ENCODE assay signal across 8 mouse cellular contexts in genomic region chr6:124711824-124712782, GRCm38 (mm10). TPM values are rescaled to one million over a fixed set of nuclear protein-coding genes. Genes with fewer than 3 reads are reported as not detected.
DNase-seq lines count a peak whose midpoint lies in the region; ATAC-seq lines count a peak whose summit lies in the region.

Gene Emg1, minus strand, starts transcription at chr6:124712178.
Gene Phb2, plus strand, starts transcription at chr6:124712336.

- peak; percentile 90 for ATAC-seq in megakaryocyte progenitor cell, adult 5-6 weeks (replicated peaks; ENCODE audit: poor library complexity)

- peak; percentile 100 for DNase-seq in adipocyte (ENCODE audit: low spot score)
- DNase-seq in embryo, embryonic 10 days (ENCODE audit: low spot score) = peak; percentile 98
- DNase-seq in gastrocnemius, postnatal 10 days = peak; percentile 98
- DNase-seq in induced T-regulatory cell, adult 2 months (ENCODE audit: low read depth) = peak; percentile 98
- peak; percentile 94 to 98 for DNase-seq in left cerebral cortex, adult 9 months (ENCODE audit: low spot score in 2 of 2)
- peak; percentile 95 for DNase-seq in right cerebral cortex, postnatal 14 days
- peak; percentile 98 to 99 for DNase-seq in urinary bladder, postnatal 36 days (ENCODE audit: low spot score in 2 of 2)

RNA-seq across cellular contexts. Expression of gene Emg1, which starts in this region (rescaled TPM):
- 10 to 100 TPM; 61.0 to 62.5 TPM for total RNA-seq in gastrocnemius, postnatal 10 days (2021)
- total RNA-seq in megakaryocyte progenitor cell, adult 5-6 weeks (2015) = 204 and 205 TPM in 2 replicates
- 304 and 317 TPM in 2 replicates for total RNA-seq in megakaryocyte progenitor cell, adult 5-6 weeks (2017)

RNA-seq across cellular contexts. Expression of gene Phb2, which starts in this region (rescaled TPM):
- 100 to 1,000 TPM; 205 to 206 TPM for total RNA-seq in gastrocnemius, postnatal 10 days (2021)
- 229 and 271 TPM in 2 replicates for total RNA-seq in megakaryocyte progenitor cell, adult 5-6 weeks (2015)
- total RNA-seq in megakaryocyte progenitor cell, adult 5-6 weeks (2017) = 335 and 374 TPM in 2 replicates

Comparison
In these comparisons a context has a peak if more than half of its experiments do, and no peak if none do; other contexts are left out.
1. Peak in every context shown above with its lines: DNase-seq and ATAC-seq.